Mouse (Mus musculus): ENCODE results near the gene Lrrc36. TPM values are rescaled to one million over a fixed set of nuclear protein-coding genes. Genes with fewer than 3 reads are reported as not detected.

Lrrc36 gene
- total and polyA plus RNA-seq, 2 experiments from 2014 or later = 0.23 to 0.56 TPM

DNA sequence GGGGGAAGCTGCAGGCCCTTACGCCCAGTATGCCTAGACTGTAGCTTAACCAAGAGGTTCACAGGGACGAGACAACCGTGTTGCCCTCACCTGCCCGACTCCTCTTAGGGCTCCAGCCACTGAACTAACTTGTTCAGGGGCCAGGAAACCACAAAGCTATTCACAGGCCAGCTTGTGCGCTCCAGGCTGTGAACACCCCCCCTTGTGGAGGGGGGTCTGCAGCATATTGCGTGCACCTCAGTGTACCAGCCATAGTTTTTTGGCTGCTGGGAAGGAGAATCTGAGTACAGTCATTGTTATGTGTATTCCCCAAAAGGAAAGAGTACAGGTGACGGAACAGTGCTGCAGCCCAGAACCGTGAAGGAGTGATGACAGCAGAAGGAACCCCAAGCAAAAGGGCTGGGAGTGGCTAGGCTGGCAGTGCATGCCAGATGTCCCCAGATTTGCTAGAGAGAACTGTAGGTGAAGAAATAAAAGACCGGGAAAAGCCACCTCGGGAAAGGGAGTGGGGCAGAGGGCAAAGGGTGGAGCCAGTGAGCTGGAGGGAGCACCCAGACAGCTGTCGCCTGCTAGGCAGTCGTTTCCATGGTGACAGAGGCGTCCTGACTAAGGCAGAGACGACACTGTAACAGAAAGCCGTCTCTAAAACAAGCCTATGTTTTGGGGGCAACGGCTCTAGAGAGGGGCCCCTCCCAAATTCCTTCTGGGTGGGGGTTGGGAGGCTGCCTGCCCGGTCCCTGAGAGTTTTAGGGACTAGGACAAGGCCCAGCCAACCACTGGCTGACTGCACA is 60.6 kb downstream of the Lrrc36 start:
- TF ChIP-seq EP300 (IDR thresholded peaks at IDR 0.05; ENCODE audit: low read depth) = no peak
- TF ChIP-seq CTCF (IDR thresholded peaks at IDR 0.05; ENCODE audit: low read depth) = no peak
- whole genome bisulfite sequencing = 39% methylated on average over 17 of the region's 17 CpGs
- no peak overlapping the region for H3K9ac ChIP-seq (replicated peaks; ENCODE audit: low read depth, low read length)

DNA sequence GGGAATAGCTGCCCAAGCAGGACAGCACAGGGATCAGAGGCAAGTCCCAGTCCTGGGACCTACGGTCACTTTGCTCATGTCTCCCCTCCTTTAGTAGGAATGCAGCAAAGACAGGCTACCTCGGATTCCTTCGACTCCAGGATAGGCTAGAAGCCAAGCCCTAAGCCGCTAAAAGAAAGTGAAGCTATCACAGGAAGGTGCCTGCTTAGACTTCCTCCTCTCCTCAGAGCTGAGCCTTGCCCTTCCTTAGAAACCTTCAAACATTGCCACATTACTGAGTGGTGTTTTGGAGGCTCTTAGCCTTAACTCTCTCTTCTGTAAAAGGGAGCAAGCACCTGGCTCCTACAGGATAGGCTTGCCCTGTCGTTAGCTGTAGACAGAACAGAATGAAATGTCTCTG is 61.3 kb downstream of the Lrrc36 start:
- H3K4me1 ChIP-seq (ENCODE audit: control insufficient read depth, insufficient read depth) = peaks cover 25% of the 10 kb centered on the region
- 17% methylated on average over 5 of the region's 5 CpGs for WGBS
- H3K4me2 ChIP-seq (ENCODE audit: low read depth, low read length) = peak overlapping the region; percentile 24; the same call in 1 of the 2 replicates
- H3K36me3 ChIP-seq (replicated peaks; ENCODE audit: control insufficient read depth, insufficient read depth, low read length) = peaks cover 16% of the 10 kb centered on the region
- ATAC-seq (ENCODE audit: insufficient read depth, low read depth) = no peak
- TF ChIP-seq CTCF (IDR thresholded peaks at IDR 0.05; ENCODE audit: low read depth) (no peak), EP300 (IDR thresholded peaks at IDR 0.05; ENCODE audit: low read depth) (no peak)
- peak overlapping the region; percentile 65 for H3K27ac ChIP-seq (ENCODE audit: low read depth)
- no peaks in the 10 kb centered on the region for H3K9me3 ChIP-seq (replicated peaks; ENCODE audit: control insufficient read depth, low read length)
- no peak for DNase-seq (ENCODE audit: low spot score)
- no peaks in the 10 kb centered on the region for H3K27me3 ChIP-seq (ENCODE audit: control insufficient read depth, insufficient read depth, low read length)
- no peak overlapping the region for H3K4me3 ChIP-seq (ENCODE audit: low read depth, low read length)
- H3K9ac ChIP-seq (replicated peaks; ENCODE audit: low read depth, low read length) = no peak overlapping the region; the same call in 1 of the 2 replicates

More for the DNA sequence above, 60.6 kb downstream of the Lrrc36 start:
- Histone ChIP-seq H3K27me3 (ENCODE audit: control insufficient read depth, insufficient read depth, low read length) (no peaks in the 10 kb centered on the region), H3K9me3 (replicated peaks; ENCODE audit: control insufficient read depth, low read length) (no peaks in the 10 kb centered on the region), H3K4me1 (ENCODE audit: control insufficient read depth, insufficient read depth) (peaks cover 29% of the 10 kb centered on the region), H3K27ac (ENCODE audit: low read depth) (peak overlapping the region; percentile 65), H3K4me3 (ENCODE audit: low read depth, low read length) (no peak overlapping the region), H3K36me3 (replicated peaks; ENCODE audit: control insufficient read depth, insufficient read depth, low read length) (peaks cover 13% of the 10 kb centered on the region), H3K4me2 (ENCODE audit: low read depth, low read length) (peak overlapping the region; percentile 24; the same call in 1 of the 2 replicates)
- no peak for ATAC-seq (ENCODE audit: insufficient read depth, low read depth)
- DNase-seq (ENCODE audit: low spot score) = peak; percentile 86

DNA sequence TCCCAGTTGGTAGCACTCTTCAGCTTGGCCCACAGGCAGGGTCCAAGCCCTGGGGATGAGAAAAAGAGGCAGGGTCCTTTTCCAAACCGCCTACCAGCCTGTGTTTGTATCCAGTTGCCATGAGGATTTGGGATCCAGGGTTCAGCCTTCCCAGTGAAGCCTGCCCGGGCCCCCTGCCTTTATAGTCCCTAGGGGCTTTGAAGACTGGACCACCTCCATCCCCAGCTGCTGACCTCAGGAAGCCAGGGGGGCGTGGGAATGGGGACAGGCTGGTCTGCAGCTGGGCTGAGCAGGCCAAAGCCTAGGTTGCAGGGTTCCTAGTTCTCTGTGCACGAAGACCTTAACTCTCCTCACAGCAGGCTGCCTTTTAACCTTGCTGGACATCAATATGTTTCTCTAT is 61.9 kb downstream of the Lrrc36 start:
- Histone ChIP-seq H3K36me3 (replicated peaks; ENCODE audit: control insufficient read depth, insufficient read depth, low read length) (peaks cover 22% of the 10 kb centered on the region), H3K9me3 (replicated peaks; ENCODE audit: control insufficient read depth, low read length) (no peaks in the 10 kb centered on the region), H3K4me1 (ENCODE audit: control insufficient read depth, insufficient read depth) (peaks cover 24% of the 10 kb centered on the region), H3K4me2 (ENCODE audit: low read depth, low read length) (no peak overlapping the region), H3K27me3 (ENCODE audit: control insufficient read depth, insufficient read depth, low read length) (no peaks in the 10 kb centered on the region), H3K27ac (ENCODE audit: low read depth) (peak overlapping the region; percentile 65; the same call in 1 of the 2 replicates), H3K4me3 (ENCODE audit: low read depth, low read length) (no peak overlapping the region), H3K9ac (replicated peaks; ENCODE audit: low read depth, low read length) (no peak overlapping the region)
- ATAC-seq (ENCODE audit: insufficient read depth, low read depth) = no peak
- 75% methylated on average over 4 of the region's 4 CpGs for WGBS
- no peak for DNase-seq (ENCODE audit: low spot score)
- no peak for TF ChIP-seq EP300 (IDR thresholded peaks at IDR 0.05; ENCODE audit: low read depth)
- no peak for TF ChIP-seq CTCF (IDR thresholded peaks at IDR 0.05; ENCODE audit: low read depth)

DNA sequence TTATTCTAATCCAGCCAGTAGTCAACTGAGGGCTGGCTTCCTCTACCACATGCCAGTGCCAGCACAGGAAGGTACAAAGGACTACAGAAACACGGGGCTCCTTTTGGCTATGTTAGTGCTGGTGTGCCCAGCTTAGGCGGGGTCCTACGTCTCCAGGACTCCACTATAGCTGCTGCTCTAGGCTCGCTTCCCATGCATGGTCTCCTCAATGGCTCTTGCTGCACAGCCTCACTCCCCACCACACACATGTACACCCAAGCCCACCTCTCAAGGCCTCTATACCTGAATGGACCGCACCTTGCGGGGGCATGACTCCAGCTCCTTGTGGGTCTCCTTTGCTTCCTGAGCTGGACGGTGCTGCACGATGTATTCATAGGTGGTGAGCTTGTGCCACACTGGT is 62.4 kb downstream of the Lrrc36 start:
- no peaks in the 10 kb centered on the region for H3K27me3 ChIP-seq (ENCODE audit: control insufficient read depth, insufficient read depth, low read length)
- ATAC-seq (ENCODE audit: insufficient read depth, low read depth) (no peak), DNase-seq (ENCODE audit: low spot score) (no peak)
- WGBS = 90% methylated on average over 8 of the region's 8 CpGs
- no peaks in the 10 kb centered on the region for H3K9me3 ChIP-seq (replicated peaks; ENCODE audit: control insufficient read depth, low read length)
- H3K4me2 ChIP-seq (ENCODE audit: low read depth, low read length) = no peak overlapping the region
- peaks cover 23% of the 10 kb centered on the region for H3K36me3 ChIP-seq (replicated peaks; ENCODE audit: control insufficient read depth, insufficient read depth, low read length)
- H3K27ac ChIP-seq (ENCODE audit: low read depth) = no peak overlapping the region
- H3K4me3 ChIP-seq (ENCODE audit: low read depth, low read length) = no peak overlapping the region
- H3K4me1 ChIP-seq (ENCODE audit: control insufficient read depth, insufficient read depth) = peaks cover 20% of the 10 kb centered on the region
- H3K9ac ChIP-seq (replicated peaks; ENCODE audit: low read depth, low read length) = no peak overlapping the region
- TF ChIP-seq CTCF (IDR thresholded peaks at IDR 0.05; ENCODE audit: low read depth) (no peak), EP300 (IDR thresholded peaks at IDR 0.05; ENCODE audit: low read depth) (no peak)

DNA sequence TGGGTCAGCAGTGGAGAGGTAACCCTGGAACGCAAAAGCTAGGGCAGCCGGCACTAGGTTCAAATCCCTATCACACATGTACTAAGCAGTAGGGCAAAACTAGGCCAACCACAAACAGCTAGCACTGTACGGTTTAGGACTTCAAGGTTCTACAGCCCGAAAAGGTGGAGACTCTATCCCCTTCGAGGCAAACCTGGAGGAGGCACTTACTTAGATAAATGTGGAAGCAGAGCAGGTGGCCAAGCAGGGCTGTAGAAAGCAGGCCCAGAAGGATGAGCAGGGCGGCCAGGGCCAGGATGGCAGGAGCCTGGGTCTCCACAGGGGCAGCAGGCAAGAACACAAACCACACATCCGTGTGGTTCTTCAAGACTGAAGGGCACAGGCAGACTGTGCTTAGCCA is 62.8 kb downstream of the Lrrc36 start:
- WGBS = 95% methylated on average over 7 of the region's 7 CpGs
- H3K27ac ChIP-seq (ENCODE audit: low read depth) = no peak overlapping the region
- H3K4me3 ChIP-seq (ENCODE audit: low read depth, low read length) = no peak overlapping the region
- no peak for ATAC-seq (ENCODE audit: insufficient read depth, low read depth)
- TF ChIP-seq CTCF (IDR thresholded peaks at IDR 0.05; ENCODE audit: low read depth) (no peak), EP300 (IDR thresholded peaks at IDR 0.05; ENCODE audit: low read depth) (no peak)
- DNase-seq (ENCODE audit: low spot score) = no peak
- H3K27me3 ChIP-seq (ENCODE audit: control insufficient read depth, insufficient read depth, low read length) = no peaks in the 10 kb centered on the region
- no peak overlapping the region for H3K4me2 ChIP-seq (ENCODE audit: low read depth, low read length)
- H3K4me1 ChIP-seq (ENCODE audit: control insufficient read depth, insufficient read depth) = peaks cover 20% of the 10 kb centered on the region
- H3K9ac ChIP-seq (replicated peaks; ENCODE audit: low read depth, low read length) = no peak overlapping the region
- H3K36me3 ChIP-seq (replicated peaks; ENCODE audit: control insufficient read depth, insufficient read depth, low read length) = peaks cover 23% of the 10 kb centered on the region
- no peaks in the 10 kb centered on the region for H3K9me3 ChIP-seq (replicated peaks; ENCODE audit: control insufficient read depth, low read length)

Data from heart, postnatal 0 days (tissue).